In genomic region chr16:38307651-38308050, GRCm38 (mm10) we compare ENCODE assay signal across 28 mouse cellular contexts. TPM values are rescaled to one million over a fixed set of nuclear protein-coding genes. Genes with fewer than 3 reads are reported as not detected.
DNase-seq lines count a peak whose midpoint lies in the region; ATAC-seq and TF ChIP-seq lines count a peak whose summit lies in the region.
"Had no signal": no experiment of that assay in that cellular context is flagged by ENCODE, and none has a peak within 500 bp of the region (broad histone marks: within the 10 kb centered on the region; RNA-seq: fewer than 3 reads in every experiment).

No protein-coding gene starts in this region.

- H3K27ac ChIP-seq in neural tube, embryonic 13.5 days (replicated peaks): no peak overlapping the region
- no peak overlapping the region for H3K27ac ChIP-seq in hindbrain, embryonic 13.5 days
- peak overlapping the region; percentile 28; the same call in 1 of the 2 replicates for H3K27ac ChIP-seq in limb, embryonic 14.5 days (replicated peaks; ENCODE audit: low read depth, low read length)
- 0 out of 2 replicates have a peak overlapping the region, but pooled peaks have one; percentile 21 for H3K27ac ChIP-seq in midbrain, postnatal 0 days (ENCODE audit: low read depth, low read length)
- H3K27ac ChIP-seq in lung, postnatal 0 days (ENCODE audit: low read length): no peak overlapping the region
- H3K27ac ChIP-seq: heart, embryonic 15.5 days; hindbrain, embryonic 15.5 days; kidney, postnatal 0 days; liver, embryonic 12.5 days; neural tube, embryonic 15.5 days; stomach, embryonic 15.5 days had no signal

- H3K4me1 ChIP-seq in neural tube, embryonic 13.5 days (replicated peaks): peaks cover 19% of the 10 kb centered on the region
- H3K4me1 ChIP-seq in hindbrain, embryonic 13.5 days (replicated peaks): peaks cover 18% of the 10 kb centered on the region
- peaks cover 19% of the 10 kb centered on the region for H3K4me1 ChIP-seq in limb, embryonic 14.5 days (ENCODE audit: control insufficient read depth, insufficient read depth, low read length)
- H3K4me1 ChIP-seq in midbrain, postnatal 0 days (ENCODE audit: insufficient read depth, low read length): no peaks in the 10 kb centered on the region
- no peaks in the 10 kb centered on the region for H3K4me1 ChIP-seq in lung, postnatal 0 days (ENCODE audit: insufficient read depth, low read depth, low read length)
- H3K4me1 ChIP-seq: heart, embryonic 15.5 days; hindbrain, embryonic 15.5 days; liver, embryonic 12.5 days; stomach, embryonic 15.5 days had no signal

- TF ChIP-seq POLR2A in limb, embryonic 14.5 days (IDR thresholded peaks at IDR 0.05; ENCODE audit: borderline replicate concordance, extremely low read depth, insufficient read depth, insufficient read length): no peak

- TF ChIP-seq EP300 in lung, postnatal 0 days (IDR thresholded peaks at IDR 0.05): no peak

- no peak for TF ChIP-seq CTCF in midbrain, postnatal 0 days (IDR thresholded peaks at IDR 0.05)
- no peak for TF ChIP-seq CTCF in lung, postnatal 0 days (IDR thresholded peaks at IDR 0.05)

- H3K36me3 ChIP-seq in neural tube, embryonic 13.5 days: no peaks in the 10 kb centered on the region
- H3K36me3 ChIP-seq in hindbrain, embryonic 13.5 days: no peaks in the 10 kb centered on the region
- no peaks in the 10 kb centered on the region for H3K36me3 ChIP-seq in limb, embryonic 14.5 days (ENCODE audit: control insufficient read depth, insufficient read depth, low read length)
- H3K36me3 ChIP-seq in midbrain, postnatal 0 days (ENCODE audit: insufficient read depth, low read length): no peaks in the 10 kb centered on the region
- no peaks in the 10 kb centered on the region for H3K36me3 ChIP-seq in lung, postnatal 0 days (ENCODE audit: insufficient read depth, low read length)
- H3K36me3 ChIP-seq: heart, embryonic 15.5 days; hindbrain, embryonic 15.5 days; liver, embryonic 12.5 days; neural tube, embryonic 15.5 days; stomach, embryonic 15.5 days had no signal

- WGBS in neural tube, embryonic 13.5 days: 39% methylated on average over 7 of the region's 7 CpGs
- 53% methylated on average over 7 of the region's 7 CpGs for WGBS in hindbrain, embryonic 13.5 days
- 24% methylated on average over 7 of the region's 7 CpGs for WGBS in limb, embryonic 14.5 days
- 49% methylated on average over 7 of the region's 7 CpGs for WGBS in midbrain, postnatal 0 days
- WGBS in lung, postnatal 0 days: 50% methylated on average over 7 of the region's 7 CpGs

- H3K4me3 ChIP-seq in neural tube, embryonic 13.5 days: no peak overlapping the region
- H3K4me3 ChIP-seq in hindbrain, embryonic 13.5 days: no peak overlapping the region
- H3K4me3 ChIP-seq in limb, embryonic 14.5 days (replicated peaks; ENCODE audit: low read length): no peak overlapping the region
- H3K4me3 ChIP-seq in midbrain, postnatal 0 days (ENCODE audit: low read depth, low read length): no peak overlapping the region
- no peak overlapping the region for H3K4me3 ChIP-seq in lung, postnatal 0 days (ENCODE audit: low read depth, low read length)
- H3K4me3 ChIP-seq: heart, embryonic 15.5 days; hindbrain, embryonic 15.5 days; liver, embryonic 12.5 days; neural tube, embryonic 15.5 days; stomach, embryonic 15.5 days had no signal

- no peaks in the 10 kb centered on the region for H3K9me3 ChIP-seq in neural tube, embryonic 13.5 days
- no peaks in the 10 kb centered on the region for H3K9me3 ChIP-seq in hindbrain, embryonic 13.5 days
- H3K9me3 ChIP-seq in limb, embryonic 14.5 days (ENCODE audit: control insufficient read depth, low read length): no peaks in the 10 kb centered on the region
- H3K9me3 ChIP-seq in midbrain, postnatal 0 days (ENCODE audit: low read length): no peaks in the 10 kb centered on the region
- no peaks in the 10 kb centered on the region for H3K9me3 ChIP-seq in lung, postnatal 0 days (ENCODE audit: low read length)
- H3K9me3 ChIP-seq: heart, embryonic 15.5 days; hindbrain, embryonic 15.5 days; liver, embryonic 12.5 days; neural tube, embryonic 15.5 days; stomach, embryonic 15.5 days had no signal

- no peaks in the 10 kb centered on the region for H3K27me3 ChIP-seq in neural tube, embryonic 13.5 days
- no peaks in the 10 kb centered on the region for H3K27me3 ChIP-seq in hindbrain, embryonic 13.5 days
- H3K27me3 ChIP-seq in limb, embryonic 14.5 days (ENCODE audit: control insufficient read depth, insufficient read depth, low read length): no peaks in the 10 kb centered on the region
- no peaks in the 10 kb centered on the region for H3K27me3 ChIP-seq in midbrain, postnatal 0 days (ENCODE audit: insufficient read depth, low read length)
- H3K27me3 ChIP-seq in lung, postnatal 0 days (replicated peaks; ENCODE audit: insufficient read depth, low read length): no peaks in the 10 kb centered on the region
- H3K27me3 ChIP-seq: heart, embryonic 15.5 days; hindbrain, embryonic 15.5 days; neural tube, embryonic 15.5 days; Patski; stomach, embryonic 15.5 days had no signal

- peak overlapping the region; percentile 27; the same call in 1 of the 2 replicates for H3K9ac ChIP-seq in neural tube, embryonic 13.5 days
- H3K9ac ChIP-seq in hindbrain, embryonic 13.5 days: peak overlapping the region; percentile 46; the same call in 1 of the 2 replicates
- no peak overlapping the region for H3K9ac ChIP-seq in limb, embryonic 14.5 days (ENCODE audit: low read depth, low read length, severe bottlenecking)
- no peak overlapping the region for H3K9ac ChIP-seq in midbrain, postnatal 0 days (replicated peaks; ENCODE audit: low read length, poor library complexity, severe bottlenecking)
- H3K9ac ChIP-seq in lung, postnatal 0 days (replicated peaks; ENCODE audit: low read depth): no peak overlapping the region
- H3K9ac ChIP-seq: heart, embryonic 15.5 days; hindbrain, embryonic 15.5 days; liver, embryonic 12.5 days; lung, embryonic 14.5 days; neural tube, embryonic 15.5 days; stomach, embryonic 15.5 days had no signal

- ATAC-seq in neural tube, embryonic 13.5 days (ENCODE audit: low read depth): no peak
- ATAC-seq in hindbrain, embryonic 13.5 days (ENCODE audit: low FRiP score): no peak
- peak; percentile 43; the same call in 1 of the 2 replicates for ATAC-seq in limb, embryonic 14.5 days (ENCODE audit: low FRiP score, low read depth)
- ATAC-seq in midbrain, postnatal 0 days (ENCODE audit: low FRiP score): no peak
- no peak for ATAC-seq in lung, postnatal 0 days
- ATAC-seq: liver, embryonic 12.5 days; Patski had no signal

- no peak for DNase-seq in neural tube, embryonic 10.5 days (ENCODE audit: extremely low spot score, low spot score)
- no peak for DNase-seq in limb, embryonic 14.5 days (ENCODE audit: low spot score)
- no peak for DNase-seq in midbrain, postnatal 0 days (ENCODE audit: low spot score)
- no peak for DNase-seq in lung, postnatal 0 days (ENCODE audit: low spot score)
- no peak for DNase-seq in adrenal gland, adult 8-10 months
- no peak for DNase-seq in lung, postnatal 10 days
- DNase-seq: adrenal gland, postnatal 14 days; cerebellum, adult 11-12 months; cerebellum, postnatal 14 days; gastrocnemius, postnatal 14 days; kidney, adult 11 months; layer of hippocampus, postnatal 36 days; lung, embryonic 14.5 days; thymus, adult 18-20 months; thymus, postnatal 4 days had no signal

- no peak overlapping the region for H3K4me2 ChIP-seq in neural tube, embryonic 13.5 days
- 0 out of 2 replicates have a peak overlapping the region, but pooled peaks have one; percentile 8 for H3K4me2 ChIP-seq in hindbrain, embryonic 13.5 days
- H3K4me2 ChIP-seq in limb, embryonic 14.5 days (replicated peaks; ENCODE audit: low read depth, low read length, severe bottlenecking): no peak overlapping the region; the same call in 1 of the 2 replicates
- peak overlapping the region; percentile 32 for H3K4me2 ChIP-seq in midbrain, postnatal 0 days (ENCODE audit: low read depth, low read length, poor library complexity, severe bottlenecking)
- no peak overlapping the region for H3K4me2 ChIP-seq in lung, postnatal 0 days (replicated peaks; ENCODE audit: low read depth, low read length)
- H3K4me2 ChIP-seq: heart, embryonic 15.5 days; liver, embryonic 12.5 days; lung, embryonic 14.5 days; neural tube, embryonic 15.5 days; stomach, embryonic 15.5 days had no signal

RNA-seq across cellular contexts. Expression of gene Nr1i2, which starts 13.0 kb away (rescaled TPM):
- polyA plus RNA-seq in neural tube, embryonic 13.5 days (2015; fragmentation: Nextera tagmentation; extraction: Ambion mirVana): 0.07 TPM in 1 of 2 replicates, not detected in the other
- polyA plus RNA-seq in hindbrain, embryonic 13.5 days (2015; fragmentation: Nextera tagmentation; extraction: Ambion mirVana): 0.09 TPM in 1 of 2 replicates, not detected in the other
- polyA plus RNA-seq in limb, embryonic 14.5 days (2012; rRNA removed): 0.03 TPM in 1 of 2 replicates, not detected in the other
- polyA plus RNA-seq in limb, embryonic 14.5 days (2014; fragmentation: Nextera tagmentation; extraction: Ambion mirVana): not detected in 2 replicates
- total RNA-seq in midbrain, postnatal 0 days (2014; rRNA removed): not detected in 2 replicates
- polyA plus RNA-seq in midbrain, postnatal 0 days (2015; fragmentation: Nextera tagmentation; extraction: Ambion mirVana): not detected in 2 replicates
- 0.05 and 0.10 TPM in 2 replicates for polyA plus RNA-seq in lung, postnatal 0 days (2015; fragmentation: Nextera tagmentation; extraction: Ambion mirVana)
- total RNA-seq in adrenal gland, adult 8-10 months (2022): under 1 TPM in 1 of 4 experiments, not detected in 3; 0.11 TPM
- total RNA-seq: gastrocnemius, postnatal 14 days; heart, adult 8-10 months; layer of hippocampus, postnatal 36 days; left cerebral cortex, postnatal 25 days had no signal
- polyA plus RNA-seq: forebrain, embryonic 11.5 days; heart, embryonic 15.5 days; hindbrain, embryonic 15.5 days; lung, embryonic 14.5 days; neural tube, embryonic 15.5 days had no signal

RNA-seq across cellular contexts. Expression of gene Maats1, which starts 34.3 kb away (rescaled TPM):
- polyA plus RNA-seq in neural tube, embryonic 13.5 days (2015; fragmentation: Nextera tagmentation; extraction: Ambion mirVana): 0.36 and 0.45 TPM in 2 replicates
- 0.74 and 1.8 TPM in 2 replicates for polyA plus RNA-seq in hindbrain, embryonic 13.5 days (2015; fragmentation: Nextera tagmentation; extraction: Ambion mirVana)
- polyA plus RNA-seq in limb, embryonic 14.5 days (2012; rRNA removed): 0.03 and 0.10 TPM in 2 replicates
- polyA plus RNA-seq in limb, embryonic 14.5 days (2014; fragmentation: Nextera tagmentation; extraction: Ambion mirVana): 0.10 TPM in 1 of 2 replicates, not detected in the other
- 1.2 and 2.1 TPM in 2 replicates for total RNA-seq in midbrain, postnatal 0 days (2014; rRNA removed)
- polyA plus RNA-seq in midbrain, postnatal 0 days (2015; fragmentation: Nextera tagmentation; extraction: Ambion mirVana): 1.0 and 1.5 TPM in 2 replicates
- 2.6 and 3.7 TPM in 2 replicates for polyA plus RNA-seq in lung, postnatal 0 days (2015; fragmentation: Nextera tagmentation; extraction: Ambion mirVana)
- total RNA-seq in adrenal gland, adult 8-10 months (2022): 1 to 10 TPM in 1 of 4 experiments, under 1 TPM in 3; 0.38 to 1.0 (median 0.46) TPM
- total RNA-seq: gastrocnemius, postnatal 14 days; heart, adult 8-10 months had no signal

RNA-seq across cellular contexts. Expression of gene Cox17, which starts 39.1 kb away (rescaled TPM):
- 92.1 and 104 TPM in 2 replicates for polyA plus RNA-seq in neural tube, embryonic 13.5 days (2015; fragmentation: Nextera tagmentation; extraction: Ambion mirVana)
- polyA plus RNA-seq in hindbrain, embryonic 13.5 days (2015; fragmentation: Nextera tagmentation; extraction: Ambion mirVana): 98.7 and 106 TPM in 2 replicates
- 50.0 and 83.6 TPM in 2 replicates for polyA plus RNA-seq in limb, embryonic 14.5 days (2012; rRNA removed)
- 107 and 124 TPM in 2 replicates for polyA plus RNA-seq in limb, embryonic 14.5 days (2014; fragmentation: Nextera tagmentation; extraction: Ambion mirVana)
- total RNA-seq in midbrain, postnatal 0 days (2014; rRNA removed): 14.5 and 15.0 TPM in 2 replicates
- polyA plus RNA-seq in midbrain, postnatal 0 days (2015; fragmentation: Nextera tagmentation; extraction: Ambion mirVana): 65.3 and 66.1 TPM in 2 replicates
- polyA plus RNA-seq in lung, postnatal 0 days (2015; fragmentation: Nextera tagmentation; extraction: Ambion mirVana): 205 and 218 TPM in 2 replicates
- total RNA-seq in adrenal gland, adult 8-10 months (2022): 100 to 1,000 TPM; 171 to 378 (median 215) TPM

RNA-seq across cellular contexts. Expression of gene Gm21987, which starts 39.2 kb away (rescaled TPM):
- polyA plus RNA-seq in neural tube, embryonic 13.5 days (2015; fragmentation: Nextera tagmentation; extraction: Ambion mirVana): not detected in 2 replicates
- polyA plus RNA-seq in hindbrain, embryonic 13.5 days (2015; fragmentation: Nextera tagmentation; extraction: Ambion mirVana): not detected in 2 replicates
- 0.78 TPM in 1 of 2 replicates, not detected in the other for polyA plus RNA-seq in limb, embryonic 14.5 days (2012; rRNA removed)
- not detected in 2 replicates for polyA plus RNA-seq in limb, embryonic 14.5 days (2014; fragmentation: Nextera tagmentation; extraction: Ambion mirVana)
- not detected in 2 replicates for total RNA-seq in midbrain, postnatal 0 days (2014; rRNA removed)
- not detected in 2 replicates for polyA plus RNA-seq in midbrain, postnatal 0 days (2015; fragmentation: Nextera tagmentation; extraction: Ambion mirVana)
- not detected in 2 replicates for polyA plus RNA-seq in lung, postnatal 0 days (2015; fragmentation: Nextera tagmentation; extraction: Ambion mirVana)
- under 1 TPM in 1 of 4 experiments, not detected in 3; 0.97 TPM for total RNA-seq in adrenal gland, adult 8-10 months (2022)
- total RNA-seq: adrenal gland, postnatal 14 days; ES-E14; gastrocnemius, postnatal 14 days; heart, adult 8-10 months; layer of hippocampus, postnatal 36 days had no signal
- polyA plus RNA-seq: forebrain, embryonic 11.5 days; hindbrain, embryonic 15.5 days; kidney, postnatal 0 days; liver, embryonic 12.5 days; lung, embryonic 14.5 days; neural tube, embryonic 15.5 days; Patski; stomach, embryonic 15.5 days had no signal

RNA-seq across cellular contexts. Expression of gene Popdc2, which starts 54.4 kb away (rescaled TPM):
- 0.67 and 0.99 TPM in 2 replicates for polyA plus RNA-seq in neural tube, embryonic 13.5 days (2015; fragmentation: Nextera tagmentation; extraction: Ambion mirVana)
- 0.49 and 0.61 TPM in 2 replicates for polyA plus RNA-seq in hindbrain, embryonic 13.5 days (2015; fragmentation: Nextera tagmentation; extraction: Ambion mirVana)
- polyA plus RNA-seq in limb, embryonic 14.5 days (2012; rRNA removed): 4.6 and 6.0 TPM in 2 replicates
- 4.2 TPM in 2 replicates for polyA plus RNA-seq in limb, embryonic 14.5 days (2014; fragmentation: Nextera tagmentation; extraction: Ambion mirVana)
- 1.5 TPM in 2 replicates for total RNA-seq in midbrain, postnatal 0 days (2014; rRNA removed)
- polyA plus RNA-seq in midbrain, postnatal 0 days (2015; fragmentation: Nextera tagmentation; extraction: Ambion mirVana): 0.49 and 0.69 TPM in 2 replicates
- 4.7 and 6.5 TPM in 2 replicates for polyA plus RNA-seq in lung, postnatal 0 days (2015; fragmentation: Nextera tagmentation; extraction: Ambion mirVana)
- total RNA-seq in adrenal gland, adult 8-10 months (2022): 1 to 10 TPM in 2 of 4 experiments, under 1 TPM in 2; 0.66 to 2.5 (median 0.94) TPM

Comparison
In these comparisons a context has a peak if more than half of its experiments do, and no peak if none do; other contexts are left out.
1. H3K27ac ChIP-seq: peak in limb, embryonic 14.5 days (single experiment) and midbrain, postnatal 0 days (single experiment); none in neural tube, embryonic 13.5 days (single experiment), hindbrain, embryonic 13.5 days (single experiment) and lung, postnatal 0 days (single experiment).
2. H3K4me2 ChIP-seq: peak in hindbrain, embryonic 13.5 days (single experiment) and midbrain, postnatal 0 days (single experiment); none in neural tube, embryonic 13.5 days (single experiment), limb, embryonic 14.5 days (single experiment) and lung, postnatal 0 days (single experiment).
3. H3K9ac ChIP-seq: peak in neural tube, embryonic 13.5 days (single experiment) and hindbrain, embryonic 13.5 days (single experiment); none in limb, embryonic 14.5 days (single experiment), midbrain, postnatal 0 days (single experiment) and lung, postnatal 0 days (single experiment).